Mouse (Mus musculus): Measurements from ENCODE around the gene Tmem59.

GRCm38 (mm10) chr4:107177506-107177905 is 693 bp upstream of the Tmem59 start:
- TF ChIP-seq POLR2AphosphoS2 (IDR thresholded peaks at IDR 0.05; ENCODE audit: insufficient read length, low read depth): no peak
- TF ChIP-seq POLR2A (IDR thresholded peaks at IDR 0.05; ENCODE audit: insufficient read length, low read depth): no peak
- TF ChIP-seq CEBPB (IDR thresholded peaks at IDR 0.05; ENCODE audit: insufficient read depth, poor library complexity, severe bottlenecking): no peak
- TF ChIP-seq SRF (IDR thresholded peaks at IDR 0.05; ENCODE audit: control insufficient read depth, insufficient read length, low read depth): no peak
- no peak for TF ChIP-seq TCF12 (IDR thresholded peaks at IDR 0.05; ENCODE audit: insufficient read depth, poor library complexity, severe bottlenecking)
- TF ChIP-seq MYOG (IDR thresholded peaks at IDR 0.05; ENCODE audit: control insufficient read depth in 1 of 3, insufficient read depth in 1 of 3, insufficient read length in 2 of 3, low read depth in 2 of 3): no peak

All from myocyte (in vitro differentiated cells).